Mouse (Mus musculus): ENCODE data around the gene Rnd1. TPM values are rescaled to one million over a fixed set of nuclear protein-coding genes. Genes with fewer than 3 reads are reported as not detected.

Gene Rnd1
- polyA plus RNA-seq, 1 experiment: 14.4 TPM

- TF ChIP-seq E2F4 (IDR thresholded peaks at IDR 0.05; ENCODE audit: insufficient read depth): no peak
- TF ChIP-seq USF1 (IDR thresholded peaks at IDR 0.05; ENCODE audit: low read depth): no peak
- no peak for TF ChIP-seq SRF (IDR thresholded peaks at IDR 0.05; ENCODE audit: control insufficient read depth, insufficient read length, low read depth)
- TF ChIP-seq POLR2A (IDR thresholded peaks at IDR 0.05; ENCODE audit: insufficient read length, low read depth): no peak
- no peak for TF ChIP-seq MYOD1 (IDR thresholded peaks at IDR 0.05; ENCODE audit: control insufficient read depth in 1 of 3, insufficient read length in 2 of 3, low read depth in 2 of 3)
- no peak for TF ChIP-seq TCF12 (IDR thresholded peaks at IDR 0.05; ENCODE audit: insufficient read depth, poor library complexity, severe bottlenecking)
- TF ChIP-seq TCF3 (IDR thresholded peaks at IDR 0.05; ENCODE audit: insufficient read length, low read depth): no peak
- TF ChIP-seq MYOG (IDR thresholded peaks at IDR 0.05; ENCODE audit: control insufficient read depth in 1 of 3, insufficient read depth in 1 of 3, insufficient read length in 2 of 3, low read depth in 2 of 3): no peak
- no peak for TF ChIP-seq CEBPB (IDR thresholded peaks at IDR 0.05; ENCODE audit: insufficient read depth, poor library complexity, severe bottlenecking)
- H3K4me3 ChIP-seq: peak within 1 kb of the TSS; percentile 15
Observed at GRCm38 (mm10) chr15:98707766-98708372, 30.6 kb upstream of the Rnd1 start, which contains the start of gene Ccdc65. Gene Ccdc65 (plus strand): TSS chr15:98708207.

GRCm38 (mm10) chr15:98704312-98704711 is 27.1 kb upstream of the Rnd1 start:
- H3ac ChIP-seq (ENCODE audit: control insufficient read depth, insufficient read length): no peak overlapping the region
- TF ChIP-seq USF1 (IDR thresholded peaks at IDR 0.05; ENCODE audit: low read depth): no peak
- TF ChIP-seq MYOG (IDR thresholded peaks at IDR 0.05; ENCODE audit: control insufficient read depth in 1 of 3, insufficient read depth in 1 of 3, insufficient read length in 2 of 3, low read depth in 2 of 3): peak; percentile 31 to 88 (median 78)
- peak in 2 of 3 experiments; percentile 33 to 74 for TF ChIP-seq MYOD1 (IDR thresholded peaks at IDR 0.05; ENCODE audit: control insufficient read depth in 1 of 3, insufficient read length in 2 of 3, low read depth in 2 of 3)
- no peaks in the 10 kb centered on the region for H3K79me2 ChIP-seq (ENCODE audit: control insufficient read depth, insufficient read depth)
- no peak overlapping the region for H3K4me2 ChIP-seq (ENCODE audit: low read depth)
- H3K36me3 ChIP-seq (ENCODE audit: control insufficient read depth, insufficient read depth): no peaks in the 10 kb centered on the region
- peaks cover 19% of the 10 kb centered on the region for H3K27me3 ChIP-seq (ENCODE audit: control insufficient read depth, insufficient read depth, insufficient read length)
- H3K4me3 ChIP-seq: no peak overlapping the region

More at GRCm38 (mm10) chr15:98707766-98708372, 30.6 kb upstream of the Rnd1 start, which contains the start of gene Ccdc65:
- H3K36me3 ChIP-seq (ENCODE audit: control insufficient read depth, insufficient read depth): no peaks in the 10 kb centered on the region
- no peaks in the 10 kb centered on the region for H3K79me2 ChIP-seq (ENCODE audit: control insufficient read depth, insufficient read depth)
- H3ac ChIP-seq (ENCODE audit: control insufficient read depth, insufficient read length): no peak within 1 kb of the TSS
- H3K27me3 ChIP-seq (ENCODE audit: control insufficient read depth, insufficient read depth, insufficient read length): no peaks in the 10 kb centered on the region
- peak within 1 kb of the TSS; percentile 91 for H3K4me2 ChIP-seq (ENCODE audit: low read depth)

GRCm38 (mm10) chr15:98699190-98700105 is 22.2 kb upstream of the Rnd1 start:
- Histone ChIP-seq H3K79me2 (ENCODE audit: control insufficient read depth, insufficient read depth) (no peaks in the 10 kb centered on the region), H3K27me3 (ENCODE audit: control insufficient read depth, insufficient read depth, insufficient read length) (peaks cover 19% of the 10 kb centered on the region), H3K36me3 (ENCODE audit: control insufficient read depth, insufficient read depth) (no peaks in the 10 kb centered on the region), H3ac (ENCODE audit: control insufficient read depth, insufficient read length) (no peak overlapping the region), H3K4me2 (ENCODE audit: low read depth) (peak overlapping the region; percentile 74), H3K4me3 (no peak overlapping the region)
- TF ChIP-seq REST (IDR thresholded peaks at IDR 0.05; ENCODE audit: insufficient read depth, insufficient read length): no peak
- no peak for TF ChIP-seq USF1 (IDR thresholded peaks at IDR 0.05; ENCODE audit: low read depth)
- TF ChIP-seq MAX (IDR thresholded peaks at IDR 0.05; ENCODE audit: low read depth): no peak
- TF ChIP-seq MYOD1 (IDR thresholded peaks at IDR 0.05; ENCODE audit: control insufficient read depth in 1 of 3, insufficient read length in 2 of 3, low read depth in 2 of 3): peak in 2 of 3 experiments; percentile 2 to 35
- TF ChIP-seq MYOG (IDR thresholded peaks at IDR 0.05; ENCODE audit: control insufficient read depth in 1 of 3, insufficient read depth in 1 of 3, insufficient read length in 2 of 3, low read depth in 2 of 3): peak in 2 of 3 experiments; percentile 26 to 72
- no peak for TF ChIP-seq POLR2A (IDR thresholded peaks at IDR 0.05; ENCODE audit: insufficient read length, low read depth)
- TF ChIP-seq TCF3 (IDR thresholded peaks at IDR 0.05; ENCODE audit: insufficient read length, low read depth): no peak

- Histone ChIP-seq H3K79me2 (ENCODE audit: control insufficient read depth, insufficient read depth) (no peaks in the 10 kb centered on the region), H3K36me3 (ENCODE audit: control insufficient read depth, insufficient read depth) (no peaks in the 10 kb centered on the region), H3K27me3 (ENCODE audit: control insufficient read depth, insufficient read depth, insufficient read length) (peaks cover 18% of the 10 kb centered on the region), H3K4me2 (ENCODE audit: low read depth) (no peak overlapping the region), H3ac (ENCODE audit: control insufficient read depth, insufficient read length) (no peak overlapping the region), H3K4me3 (no peak overlapping the region)
- TF ChIP-seq MAX (IDR thresholded peaks at IDR 0.05; ENCODE audit: low read depth): no peak
- TF ChIP-seq REST (IDR thresholded peaks at IDR 0.05; ENCODE audit: insufficient read depth, insufficient read length): no peak
- TF ChIP-seq E2F4 (IDR thresholded peaks at IDR 0.05; ENCODE audit: insufficient read depth): no peak
- no peak for TF ChIP-seq TCF12 (IDR thresholded peaks at IDR 0.05; ENCODE audit: insufficient read depth, poor library complexity, severe bottlenecking)
- TF ChIP-seq SRF (IDR thresholded peaks at IDR 0.05; ENCODE audit: control insufficient read depth, insufficient read length, low read depth): no peak
- TF ChIP-seq MYOD1 (IDR thresholded peaks at IDR 0.05; ENCODE audit: control insufficient read depth in 1 of 3, insufficient read length in 2 of 3, low read depth in 2 of 3): no peak
- TF ChIP-seq POLR2A (IDR thresholded peaks at IDR 0.05; ENCODE audit: insufficient read length, low read depth): no peak
- TF ChIP-seq POLR2AphosphoS2 (IDR thresholded peaks at IDR 0.05; ENCODE audit: insufficient read length, low read depth): no peak
- TF ChIP-seq TCF3 (IDR thresholded peaks at IDR 0.05; ENCODE audit: insufficient read length, low read depth): no peak
Observed at GRCm38 (mm10) chr15:98696216-98696615, 19.0 kb upstream of the Rnd1 start.

- Histone ChIP-seq H3K36me3 (ENCODE audit: control insufficient read depth, insufficient read depth) (no peaks in the 10 kb centered on the region), H3K4me2 (ENCODE audit: low read depth) (no peak overlapping the region), H3K79me2 (ENCODE audit: control insufficient read depth, insufficient read depth) (no peaks in the 10 kb centered on the region), H3K27me3 (ENCODE audit: control insufficient read depth, insufficient read depth, insufficient read length) (peaks cover 13% of the 10 kb centered on the region), H3K4me3 (no peak overlapping the region), H3ac (ENCODE audit: control insufficient read depth, insufficient read length) (no peak overlapping the region)
- TF ChIP-seq TCF3 (IDR thresholded peaks at IDR 0.05; ENCODE audit: insufficient read length, low read depth): no peak
- no peak for TF ChIP-seq POLR2AphosphoS2 (IDR thresholded peaks at IDR 0.05; ENCODE audit: insufficient read length, low read depth)
- TF ChIP-seq E2F4 (IDR thresholded peaks at IDR 0.05; ENCODE audit: insufficient read depth): no peak
- TF ChIP-seq MYOD1 (IDR thresholded peaks at IDR 0.05; ENCODE audit: control insufficient read depth in 1 of 3, insufficient read length in 2 of 3, low read depth in 2 of 3): no peak
- no peak for TF ChIP-seq USF1 (IDR thresholded peaks at IDR 0.05; ENCODE audit: low read depth)
- no peak for TF ChIP-seq POLR2A (IDR thresholded peaks at IDR 0.05; ENCODE audit: insufficient read length, low read depth)
- TF ChIP-seq MYOG (IDR thresholded peaks at IDR 0.05; ENCODE audit: control insufficient read depth in 1 of 3, insufficient read depth in 1 of 3, insufficient read length in 2 of 3, low read depth in 2 of 3): no peak
- no peak for TF ChIP-seq REST (IDR thresholded peaks at IDR 0.05; ENCODE audit: insufficient read depth, insufficient read length)
- no peak for TF ChIP-seq SRF (IDR thresholded peaks at IDR 0.05; ENCODE audit: control insufficient read depth, insufficient read length, low read depth)
- no peak for TF ChIP-seq TCF12 (IDR thresholded peaks at IDR 0.05; ENCODE audit: insufficient read depth, poor library complexity, severe bottlenecking)
- no peak for TF ChIP-seq CEBPB (IDR thresholded peaks at IDR 0.05; ENCODE audit: insufficient read depth, poor library complexity, severe bottlenecking)
- TF ChIP-seq MAX (IDR thresholded peaks at IDR 0.05; ENCODE audit: low read depth): no peak
Observed at GRCm38 (mm10) chr15:98695726-98696125, 18.5 kb upstream of the Rnd1 start.

All from myocyte (in vitro differentiated cells).